Mouse (Mus musculus): ENCODE data around the gene Mipol1. TPM values are rescaled to one million over a fixed set of nuclear protein-coding genes. Genes with fewer than 3 reads are reported as not detected.

The Mipol1 gene
- total and polyA plus RNA-seq, 3 experiments = 6.4 to 10.4 (median 6.6) TPM

DNA sequence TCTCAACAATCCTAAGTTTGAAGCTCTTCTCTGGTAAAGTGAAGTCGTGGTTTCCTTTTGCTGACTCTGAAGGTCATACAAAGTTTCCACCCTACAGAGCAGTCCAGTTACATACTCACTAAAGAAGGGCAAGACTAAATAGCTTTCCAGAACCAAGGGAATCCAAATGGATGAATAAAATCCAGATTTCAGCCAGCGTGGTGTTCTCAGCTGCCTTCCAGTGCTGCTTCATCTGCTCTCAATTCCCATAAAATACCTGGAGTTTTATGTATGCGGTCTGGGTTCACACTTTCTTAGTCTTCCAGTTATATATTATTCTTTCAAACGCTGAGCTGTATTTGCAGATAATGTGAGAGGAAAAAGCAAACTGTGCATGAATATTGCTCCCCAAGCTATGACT is 280.9 kb downstream of the Mipol1 start:
- no peaks in the 10 kb centered on the region for H3K27me3 ChIP-seq (replicated peaks)
- no peak for TF ChIP-seq MYC (IDR thresholded peaks at IDR 0.05; ENCODE audit: low read depth, low read length)
- TF ChIP-seq GABPA (IDR thresholded peaks at IDR 0.05; ENCODE audit: insufficient replicate concordance, low read depth, low read length) = no peak
- no peak for TF ChIP-seq MAFK (IDR thresholded peaks at IDR 0.05; ENCODE audit: insufficient replicate concordance, low read length)
- no peak for TF ChIP-seq UBTF (IDR thresholded peaks at IDR 0.05; ENCODE audit: low read depth, low read length)
- H3K4me2 ChIP-seq (ENCODE audit: insufficient read depth, low read depth, poor library complexity, severe bottlenecking) = no peak overlapping the region
- no peak overlapping the region for H3K27ac ChIP-seq (ENCODE audit: insufficient read depth, low read depth)
- no peaks in the 10 kb centered on the region for H3K36me3 ChIP-seq (replicated peaks in 1 of 2; ENCODE audit: control insufficient read depth in 1 of 2, insufficient read depth in 1 of 2, low read length in 1 of 2)
- H3K79me2 ChIP-seq (replicated peaks; ENCODE audit: control insufficient read depth, extremely low read depth, insufficient read depth, poor library complexity, severe bottlenecking) = no peaks in the 10 kb centered on the region
- no peak overlapping the region for H3K4me3 ChIP-seq (replicated peaks in 1 of 3; ENCODE audit: low read depth in 2 of 3, low read length in 2 of 3, poor library complexity in 1 of 3)
- H3K9me3 ChIP-seq (replicated peaks; ENCODE audit: low read length) = no peaks in the 10 kb centered on the region
- H3K4me1 ChIP-seq (ENCODE audit: control insufficient read depth in 1 of 2, insufficient read depth in 2 of 2) = no peaks in the 10 kb centered on the region
- in situ Hi-C loops (cut with MboI; ENCODE audit: low pct_ligation_motif_present, low pct_unique_long_range_greater_than_20kb, low sequenced_read_pairs) = no loop called here
- dilution Hi-C loops (cut with MboI; ENCODE audit: extremely low pct_ligation_motif_present, extremely low pct_unique_long_range_greater_than_20kb, low sequenced_read_pairs) = no loop called here
- H3K9ac ChIP-seq (ENCODE audit: insufficient read depth, low read depth) = no peak overlapping the region
- DNase-seq (ENCODE audit: extremely low read depth) = no peak

DNA sequence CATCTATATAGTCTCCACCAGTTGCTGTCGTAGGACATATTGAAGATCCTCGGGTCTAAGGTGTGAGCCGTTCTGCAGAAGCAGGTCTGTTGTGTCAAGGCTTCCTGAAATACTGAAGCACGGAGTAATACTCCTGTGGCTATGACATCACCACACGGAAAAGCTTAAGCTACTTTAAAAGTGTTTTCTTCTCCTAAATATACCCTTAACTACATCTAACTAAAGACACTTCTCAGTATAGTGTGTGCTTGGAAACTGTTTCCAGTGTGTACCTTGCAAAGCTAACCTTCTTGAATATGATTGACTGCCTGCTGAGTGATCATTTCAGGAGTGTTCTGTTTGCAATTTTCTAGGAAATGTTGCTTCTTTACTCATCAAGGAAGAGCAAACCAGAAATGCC is 281.3 kb downstream of the Mipol1 start:
- no peak for DNase-seq (ENCODE audit: extremely low read depth)
- Histone ChIP-seq H3K9me3 (replicated peaks; ENCODE audit: low read length) (no peaks in the 10 kb centered on the region), H3K4me2 (ENCODE audit: insufficient read depth, low read depth, poor library complexity, severe bottlenecking) (no peak overlapping the region), H3K79me2 (replicated peaks; ENCODE audit: control insufficient read depth, extremely low read depth, insufficient read depth, poor library complexity, severe bottlenecking) (no peaks in the 10 kb centered on the region), H3K27me3 (replicated peaks) (no peaks in the 10 kb centered on the region), H3K9ac (ENCODE audit: insufficient read depth, low read depth) (no peak overlapping the region), H3K27ac (ENCODE audit: insufficient read depth, low read depth) (no peak overlapping the region), H3K4me3 (replicated peaks in 1 of 3; ENCODE audit: low read depth in 2 of 3, low read length in 2 of 3, poor library complexity in 1 of 3) (no peak overlapping the region), H3K4me1 (ENCODE audit: control insufficient read depth in 1 of 2, insufficient read depth in 2 of 2) (no peaks in the 10 kb centered on the region), H3K36me3 (replicated peaks in 1 of 2; ENCODE audit: control insufficient read depth in 1 of 2, insufficient read depth in 1 of 2, low read length in 1 of 2) (no peaks in the 10 kb centered on the region)
- dilution Hi-C loops (cut with MboI; ENCODE audit: extremely low pct_ligation_motif_present, extremely low pct_unique_long_range_greater_than_20kb, low sequenced_read_pairs) (no loop called here), in situ Hi-C loops (cut with MboI; ENCODE audit: low pct_ligation_motif_present, low pct_unique_long_range_greater_than_20kb, low sequenced_read_pairs) (no loop called here)
- TF ChIP-seq IRF4 (IDR thresholded peaks at IDR 0.05; ENCODE audit: low read depth, low read length) = no peak

DNA sequence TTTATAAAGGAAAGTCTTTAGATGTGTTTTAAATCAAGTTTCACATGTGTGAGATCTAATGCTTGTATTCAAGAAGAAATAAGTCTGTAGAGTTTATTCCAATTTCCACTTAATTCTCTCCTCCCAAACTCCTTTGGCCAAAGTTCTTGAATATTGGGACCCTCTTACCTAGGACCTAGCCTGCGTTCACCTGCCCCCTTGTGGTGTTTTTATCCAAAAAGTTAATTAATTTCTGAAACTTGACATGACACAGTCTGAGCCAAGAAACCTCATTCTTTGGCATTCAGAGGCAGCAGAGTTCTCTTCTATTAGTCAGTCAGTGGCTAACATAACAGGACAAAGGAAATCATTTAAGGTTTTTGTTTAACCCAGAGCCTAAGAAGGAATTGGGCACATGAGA is 284.3 kb downstream of the Mipol1 start:
- dilution Hi-C loops (cut with MboI; ENCODE audit: extremely low pct_ligation_motif_present, extremely low pct_unique_long_range_greater_than_20kb, low sequenced_read_pairs) = no loop called here

More for the DNA sequence above, 284.3 kb downstream of the Mipol1 start:
- Histone ChIP-seq H3K9ac (ENCODE audit: insufficient read depth, low read depth) (no peak overlapping the region), H3K27me3 (replicated peaks) (no peaks in the 10 kb centered on the region), H3K36me3 (replicated peaks in 1 of 2; ENCODE audit: control insufficient read depth in 1 of 2, insufficient read depth in 1 of 2, low read length in 1 of 2) (no peaks in the 10 kb centered on the region), H3K4me3 (replicated peaks in 1 of 3; ENCODE audit: low read depth in 2 of 3, low read length in 2 of 3, poor library complexity in 1 of 3) (no peak overlapping the region), H3K79me2 (replicated peaks; ENCODE audit: control insufficient read depth, extremely low read depth, insufficient read depth, poor library complexity, severe bottlenecking) (no peaks in the 10 kb centered on the region), H3K27ac (ENCODE audit: insufficient read depth, low read depth) (no peak overlapping the region), H3K9me3 (replicated peaks; ENCODE audit: low read length) (no peaks in the 10 kb centered on the region), H3K4me2 (ENCODE audit: insufficient read depth, low read depth, poor library complexity, severe bottlenecking) (no peak overlapping the region), H3K4me1 (ENCODE audit: control insufficient read depth in 1 of 2, insufficient read depth in 2 of 2) (no peaks in the 10 kb centered on the region)
- in situ Hi-C loops (cut with MboI; ENCODE audit: low pct_ligation_motif_present, low pct_unique_long_range_greater_than_20kb, low sequenced_read_pairs) = no loop called here
- DNase-seq (ENCODE audit: extremely low read depth) = no peak
- TF ChIP-seq SMC3 (IDR thresholded peaks at IDR 0.05; ENCODE audit: low read depth, low read length) (peak; percentile 50), RAD21 (IDR thresholded peaks at IDR 0.05; ENCODE audit: low read depth, low read length) (peak; percentile 28), TBP (conservative IDR thresholded peaks at IDR 0.05; ENCODE audit: low read depth, low read length) (no peak), CTCF (conservative IDR thresholded peaks at IDR 0.05 in 1 of 2, IDR thresholded peaks at IDR 0.05 in 1 of 2; ENCODE audit: low read depth in 2 of 2, low read length in 2 of 2) (peak in 1 of 2 experiments; percentile 42; a peak in 2 of 4 replicates)
